Mouse (Mus musculus): Measurements from ENCODE around the gene Anapc4.

The Anapc4 gene

DNA sequence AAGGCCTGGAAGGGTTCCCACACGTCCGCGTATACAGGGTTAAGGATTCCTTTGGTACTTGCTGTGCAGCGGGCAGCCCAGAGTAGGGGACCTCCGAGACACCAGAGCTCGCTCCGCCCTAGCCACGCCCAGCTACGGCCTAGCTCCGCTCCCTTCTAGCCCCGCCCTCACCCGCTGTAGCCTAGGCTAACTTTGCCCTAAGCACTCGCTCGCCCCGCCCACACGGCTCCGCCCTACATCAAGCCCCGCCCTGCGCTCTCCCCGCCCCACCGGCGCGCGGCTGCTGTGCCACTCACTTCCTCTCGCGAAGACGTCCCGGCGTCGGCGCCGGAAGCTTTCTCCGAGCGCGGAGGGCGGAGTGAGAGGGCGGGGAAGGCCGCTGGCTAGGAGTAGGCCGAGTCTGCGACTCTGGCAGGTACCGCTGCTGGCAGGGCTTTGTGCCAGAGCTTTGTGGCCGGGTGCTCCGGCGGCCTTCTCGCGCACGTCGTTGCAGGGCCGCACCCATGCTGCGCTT, at the start of gene Anapc4:
Gene Anapc4 (plus strand): TSS at position 252 of the 514 bp plus-strand sequence.
- DNase-seq (ENCODE audit: low read depth, low spot score), result peak; percentile 99

DNA sequence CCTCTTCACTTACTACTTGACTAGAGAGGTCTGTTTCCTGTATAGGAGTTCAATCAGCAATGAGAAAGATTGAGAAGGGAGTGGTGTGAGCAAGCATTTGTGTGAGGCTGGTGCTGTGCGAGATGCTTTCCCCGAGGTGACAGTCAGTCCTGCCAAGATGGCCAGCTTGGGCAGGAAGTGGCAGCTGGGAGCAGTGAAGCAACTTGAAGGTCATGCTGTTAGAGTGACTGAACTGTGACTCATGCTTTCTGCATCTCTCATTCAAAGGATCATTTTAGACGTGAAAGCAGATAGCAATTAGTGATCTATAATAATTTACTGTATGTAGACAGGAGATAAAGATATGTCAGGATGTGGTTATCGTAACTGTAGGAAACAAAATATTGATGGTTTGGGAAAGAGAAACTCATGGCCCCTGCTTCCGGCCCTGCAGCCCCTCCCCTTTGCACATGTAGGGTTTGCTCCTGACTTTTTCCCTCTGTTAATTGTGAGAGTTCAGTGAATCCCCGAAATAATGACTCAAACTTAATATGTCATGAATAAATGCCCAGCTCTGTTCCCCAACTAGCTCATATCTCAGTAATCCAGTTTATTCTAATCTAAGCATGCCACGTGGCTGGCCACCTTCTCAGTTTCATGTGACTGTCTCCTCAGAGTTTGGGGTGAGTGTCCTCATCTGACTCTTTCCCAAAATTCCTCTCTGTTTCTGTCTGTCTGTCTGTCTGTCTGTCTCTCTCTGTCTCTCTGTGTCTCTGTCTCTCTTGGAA, 47.1 kb upstream of the Anapc4 start:
- DNase-seq (ENCODE audit: low read depth, low spot score), result peak; percentile 86

DNA sequence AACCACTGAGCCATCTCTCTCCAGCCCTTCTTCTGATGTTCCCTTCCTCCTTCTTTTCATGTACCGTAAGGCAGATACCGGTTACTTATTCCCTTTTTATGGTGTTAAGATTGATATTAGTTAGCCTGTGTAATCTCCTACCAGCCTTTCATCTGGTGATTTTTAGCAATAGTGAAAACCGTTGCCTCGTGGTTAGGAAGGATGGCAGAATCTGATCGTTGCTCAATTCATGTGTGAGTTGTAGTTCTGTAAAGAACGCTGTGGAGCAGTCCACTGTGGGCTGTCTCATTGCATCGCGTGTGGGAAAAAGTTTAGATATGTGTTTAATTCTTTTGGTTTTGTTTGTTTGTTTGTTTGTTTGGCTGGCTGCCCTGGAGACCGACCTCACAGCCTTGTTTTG, 40.6 kb upstream of the Anapc4 start:
- no peak for DNase-seq (ENCODE audit: low read depth, low spot score)

DNA sequence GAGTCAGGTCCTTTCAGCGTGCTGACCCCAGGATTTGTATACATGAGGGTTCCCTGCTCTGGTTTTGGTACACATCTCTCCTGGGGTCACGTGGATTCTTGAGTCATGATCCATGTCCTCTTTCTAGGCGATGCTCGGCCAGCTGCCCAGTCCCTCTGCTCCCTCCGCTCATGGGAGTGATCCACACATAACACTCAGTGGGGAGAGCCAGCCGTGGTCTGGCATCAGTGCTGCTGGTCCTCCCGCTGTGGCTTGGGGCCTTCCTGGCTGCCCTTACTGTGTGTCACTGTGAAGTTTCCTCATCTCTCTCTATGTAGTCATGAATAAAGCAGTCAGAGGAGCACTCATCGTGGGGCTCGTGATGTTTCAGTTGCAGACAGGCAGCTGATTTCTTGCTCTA, 39.7 kb upstream of the Anapc4 start:
- peak; percentile 46 for DNase-seq (ENCODE audit: low read depth, low spot score)

DNA sequence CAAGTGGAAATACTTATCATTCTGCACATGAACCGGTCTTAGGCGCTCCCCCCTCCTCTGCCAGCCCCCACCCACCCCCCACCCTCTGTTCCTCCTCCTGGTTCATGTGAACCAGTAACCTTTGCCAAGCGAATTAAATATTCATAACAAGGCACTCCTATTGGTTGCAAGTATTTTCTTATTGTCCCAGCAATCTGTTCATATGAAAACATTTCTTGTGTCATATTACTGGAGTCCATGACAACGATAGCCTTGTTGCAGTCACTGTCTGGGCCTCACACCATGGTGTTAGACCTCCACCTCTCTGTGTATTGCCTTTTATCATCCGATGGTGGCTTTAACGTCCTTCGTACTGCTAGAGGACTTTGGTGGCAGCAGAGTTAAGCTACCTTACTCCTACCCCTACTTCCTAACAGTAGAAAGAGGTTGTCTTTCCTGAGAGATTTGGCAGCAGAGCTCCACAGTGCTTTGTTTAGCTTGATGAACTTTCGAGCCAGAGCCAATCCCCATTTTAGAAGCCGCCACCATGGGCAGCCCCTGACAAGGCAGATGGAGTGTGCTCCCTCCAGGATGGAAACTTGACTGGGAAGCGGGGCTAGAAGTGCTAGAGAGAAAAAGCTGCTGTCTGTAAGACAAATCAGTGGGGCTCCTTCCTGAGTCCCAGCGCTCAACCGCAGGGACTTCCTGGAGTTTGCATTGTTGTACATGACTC, 34.4 kb upstream of the Anapc4 start:
- DNase-seq (ENCODE audit: low read depth, low spot score), result no peak

DNA sequence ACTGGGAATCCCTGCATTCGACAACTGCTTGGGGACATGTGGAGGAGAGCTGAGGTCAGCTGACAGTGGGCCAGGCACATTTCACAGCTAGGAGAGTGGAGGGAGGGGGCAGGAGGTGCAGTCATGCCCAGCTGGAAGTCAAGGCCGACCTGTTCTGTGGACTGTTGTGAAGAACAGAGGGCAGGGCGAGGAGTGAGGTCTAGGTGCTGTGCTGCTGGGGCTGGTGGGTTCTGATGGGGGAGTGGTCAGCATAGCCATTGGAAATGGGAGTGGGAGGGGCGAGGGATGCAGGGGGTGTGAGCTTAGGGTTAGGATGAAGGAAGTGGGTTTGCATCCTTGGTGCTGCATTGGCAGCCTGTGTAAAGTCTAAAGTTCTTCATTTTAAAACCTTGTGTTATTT, 28.0 kb upstream of the Anapc4 start:
- DNase-seq (ENCODE audit: low read depth, low spot score), result no peak

DNA sequence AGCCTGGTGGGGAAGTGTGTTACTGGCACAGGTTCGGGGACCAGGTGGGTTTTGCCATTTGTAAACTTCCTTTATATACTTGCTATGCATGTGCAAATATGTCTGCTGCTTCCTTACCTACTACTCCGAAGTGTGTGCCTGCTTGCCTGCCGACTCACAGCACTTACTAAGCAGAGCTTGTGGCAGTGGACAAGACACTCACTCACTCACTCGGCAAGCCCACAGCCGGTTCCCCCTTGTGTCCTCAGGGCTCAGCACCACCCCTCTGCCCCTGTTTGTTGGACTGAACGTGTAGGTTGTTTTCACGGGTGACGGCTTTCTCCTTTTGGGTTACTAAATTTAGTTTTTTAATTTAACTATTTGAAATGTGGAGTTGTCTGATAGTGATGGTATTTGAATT, 27.5 kb upstream of the Anapc4 start:
- no peak for DNase-seq (ENCODE audit: low read depth, low spot score)

DNA sequence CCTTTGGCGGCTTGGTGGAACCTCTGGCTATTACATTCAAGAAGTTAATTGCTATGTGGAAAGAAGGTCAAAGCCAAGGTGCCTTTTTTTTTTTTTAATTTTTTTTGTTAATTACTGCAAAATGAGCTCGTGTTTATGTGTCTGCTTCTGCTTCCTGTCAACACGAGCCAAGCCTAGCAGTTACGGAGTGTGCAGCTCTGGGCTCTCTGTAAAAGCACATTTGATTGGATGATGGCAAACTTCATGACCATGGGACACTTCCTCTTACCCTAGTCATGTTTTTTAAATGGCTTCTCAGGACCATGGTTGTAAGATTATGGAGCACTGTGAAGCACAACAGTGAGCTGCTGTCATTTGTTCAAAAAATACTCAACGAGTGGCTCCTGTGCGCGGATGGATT, 26.8 kb upstream of the Anapc4 start:
- DNase-seq (ENCODE audit: low read depth, low spot score), result no peak

DNA sequence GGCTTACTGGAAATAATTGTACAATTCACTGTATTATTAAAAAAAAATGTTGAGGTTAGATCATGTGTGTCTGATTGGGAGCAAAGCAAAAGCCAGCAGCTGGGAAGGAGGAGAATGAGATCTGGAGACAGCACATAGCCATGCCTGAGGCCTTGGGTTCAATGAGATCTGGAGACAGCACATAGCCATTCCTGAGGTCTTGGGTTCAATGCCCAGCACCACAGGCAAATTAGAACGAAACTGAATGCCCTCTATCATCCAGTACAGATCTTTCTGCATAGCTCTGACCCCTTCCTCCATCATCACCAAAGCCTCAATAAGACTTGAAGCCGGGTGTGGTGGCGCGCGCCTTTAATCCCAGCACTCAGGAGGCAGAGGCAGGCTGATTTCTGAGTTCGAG, 23.4 kb upstream of the Anapc4 start:
- DNase-seq (ENCODE audit: low read depth, low spot score), result no peak

DNA sequence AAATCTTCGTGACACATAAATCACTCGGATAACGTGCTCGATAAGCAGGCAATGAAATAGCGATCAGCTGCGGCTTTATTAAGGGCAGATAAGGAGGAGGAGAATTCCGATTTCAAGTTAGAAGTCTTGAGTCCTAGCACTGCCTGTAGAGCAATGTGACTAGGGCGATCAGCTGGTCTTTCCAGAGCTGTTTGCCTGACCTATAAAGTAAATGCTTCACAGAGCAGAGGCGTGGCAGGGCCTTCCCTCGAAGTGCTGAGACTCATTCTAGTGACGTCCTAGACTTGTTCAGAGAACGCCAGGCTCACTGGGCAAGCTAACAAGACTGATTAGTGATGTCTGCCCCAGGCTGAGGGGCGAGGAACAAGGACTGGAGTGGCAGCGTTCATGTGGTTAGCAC, 22.8 kb upstream of the Anapc4 start:
- DNase-seq (ENCODE audit: low read depth, low spot score), result no peak

DNA sequence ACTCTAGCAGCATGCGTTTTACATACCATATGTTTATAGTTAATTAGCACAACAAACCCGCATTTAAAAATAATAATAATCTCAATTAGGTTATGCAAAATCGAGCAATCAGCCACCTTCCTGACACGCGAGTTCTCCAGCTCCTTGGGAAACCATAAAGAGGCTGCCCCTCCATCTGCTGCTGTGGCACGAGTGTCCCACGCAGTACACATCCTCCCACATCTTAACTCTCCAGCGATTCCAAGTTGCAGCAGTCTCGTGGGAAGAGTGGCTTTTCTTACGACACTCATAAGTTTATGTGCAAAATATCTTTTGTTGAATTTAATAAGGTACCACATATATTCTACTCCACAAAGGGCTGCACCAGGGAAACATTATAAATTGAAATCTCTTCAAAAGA, 21.4 kb upstream of the Anapc4 start:
- no peak for DNase-seq (ENCODE audit: low read depth, low spot score)

DNA sequence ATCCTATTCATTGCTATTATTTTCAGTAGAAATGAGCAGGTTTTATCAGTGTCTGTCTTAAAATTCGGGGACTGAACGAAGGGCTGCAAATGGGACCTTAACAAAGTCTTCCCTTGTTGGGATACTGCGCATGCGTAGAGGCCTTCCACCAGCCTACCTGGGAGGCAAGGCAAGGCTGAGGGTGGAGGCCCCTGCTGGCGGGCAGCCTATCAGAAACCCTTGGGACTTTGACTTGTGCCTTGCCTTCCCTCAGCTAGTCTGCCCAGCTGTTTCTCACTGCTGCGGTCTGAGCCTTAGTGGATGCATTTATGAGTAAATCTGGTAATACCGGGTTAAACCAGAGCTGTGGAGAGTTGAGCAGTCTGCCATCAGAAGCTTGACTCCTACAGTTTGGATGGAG, 20.5 kb upstream of the Anapc4 start:
- no peak for DNase-seq (ENCODE audit: low read depth, low spot score)

DNA sequence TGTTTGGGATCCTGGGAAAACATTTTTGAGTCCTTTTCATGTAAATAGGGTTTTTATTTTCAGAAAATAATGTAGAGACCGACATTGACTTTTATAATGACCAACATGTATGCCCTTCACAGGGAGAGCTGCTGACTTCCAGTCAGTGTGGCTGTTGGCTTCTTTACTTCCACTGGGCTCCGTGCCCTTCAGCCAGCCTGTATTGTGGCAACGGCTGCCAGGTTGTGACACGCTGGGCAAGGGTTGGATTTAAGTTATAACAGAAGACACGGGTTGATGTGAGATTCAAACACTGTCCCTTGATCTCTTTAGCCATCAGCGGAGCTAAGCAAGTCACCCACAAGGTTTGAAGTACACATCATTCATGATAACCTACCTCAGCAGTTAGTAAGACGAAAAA, 15.1 kb upstream of the Anapc4 start:
- no peak for DNase-seq (ENCODE audit: low read depth, low spot score)

DNA sequence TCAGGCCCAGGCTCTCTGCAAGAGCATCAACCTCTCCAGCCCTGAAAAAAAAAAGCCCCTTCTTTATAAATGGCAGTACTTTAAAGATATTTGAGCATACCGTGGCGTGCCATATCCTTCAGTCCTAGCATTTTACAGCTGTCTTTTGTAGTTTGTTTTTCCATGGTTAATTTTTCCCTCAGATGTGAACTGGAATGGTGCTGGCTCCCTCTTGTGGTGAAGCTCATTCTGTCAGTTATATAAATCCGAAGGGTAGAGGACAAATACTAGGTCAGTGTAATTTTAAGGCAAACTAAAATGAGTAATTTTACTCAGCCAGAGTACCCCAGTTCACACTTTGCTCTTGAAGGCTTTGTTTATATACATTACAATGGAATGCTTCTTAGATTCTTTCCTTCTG, 12.1 kb upstream of the Anapc4 start:
- peak; percentile 90 for DNase-seq (ENCODE audit: low read depth, low spot score)

DNA sequence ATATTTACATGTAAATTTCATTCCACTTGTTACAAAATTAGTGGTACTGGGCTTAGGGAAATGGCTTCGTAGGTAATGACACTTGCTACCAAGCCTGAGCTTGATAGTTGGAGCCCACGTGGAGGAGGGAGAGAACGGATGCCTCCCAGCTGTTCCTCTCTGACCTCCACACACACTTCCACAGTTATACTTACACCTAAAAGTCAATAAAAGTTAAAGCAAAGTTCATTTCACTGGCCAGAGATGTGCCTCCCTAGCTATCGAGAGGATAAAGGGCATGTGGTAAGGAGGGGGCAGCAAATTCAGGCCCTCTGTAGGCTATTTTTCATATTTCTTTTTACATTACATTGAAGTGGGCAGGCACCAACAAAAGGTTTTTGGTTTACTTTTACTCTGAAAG, 5.9 kb upstream of the Anapc4 start:
- DNase-seq (ENCODE audit: low read depth, low spot score), result no peak

DNA sequence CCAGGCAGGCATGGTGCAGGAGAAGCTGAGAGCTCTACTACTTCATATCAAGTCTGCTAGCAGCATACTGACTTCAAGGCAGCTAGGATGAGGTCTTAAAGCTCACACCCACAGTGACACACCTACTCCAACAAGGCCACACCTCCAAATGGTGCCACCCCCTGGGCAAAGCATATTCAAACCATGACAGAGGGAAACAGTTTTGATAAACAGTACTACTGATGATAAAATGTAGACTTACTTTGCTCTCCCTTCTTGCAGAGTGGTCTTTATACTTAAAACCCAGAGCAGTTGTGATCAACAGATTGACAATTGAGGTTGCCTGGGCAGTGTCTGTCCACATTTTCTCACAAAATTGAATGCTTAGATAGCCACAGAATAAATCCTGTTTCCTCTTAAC, 807 bp upstream of the Anapc4 start:
- DNase-seq (ENCODE audit: low read depth, low spot score), result peak; percentile 81

DNA sequence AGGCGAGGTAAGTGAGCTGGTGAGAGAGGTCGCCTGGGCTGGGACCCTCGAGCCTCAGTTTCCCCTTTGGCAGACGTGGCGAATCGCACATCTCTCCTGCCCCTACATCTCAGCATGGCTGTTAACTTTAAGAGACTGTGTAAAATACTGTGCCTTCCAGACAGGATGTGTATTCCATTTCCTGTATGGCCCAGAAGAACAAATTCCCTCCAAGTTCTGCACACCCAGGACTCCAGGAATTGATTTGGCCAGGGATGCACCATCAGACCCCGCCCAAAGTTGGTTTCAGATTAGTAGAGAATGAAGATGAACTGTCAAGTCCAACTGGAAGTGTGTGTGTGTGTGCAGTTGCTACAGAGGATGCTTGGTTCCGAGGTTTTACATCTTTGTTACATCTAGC, 574 bp downstream of the Anapc4 start:
- peak; percentile 68 for DNase-seq (ENCODE audit: low read depth, low spot score)

DNA sequence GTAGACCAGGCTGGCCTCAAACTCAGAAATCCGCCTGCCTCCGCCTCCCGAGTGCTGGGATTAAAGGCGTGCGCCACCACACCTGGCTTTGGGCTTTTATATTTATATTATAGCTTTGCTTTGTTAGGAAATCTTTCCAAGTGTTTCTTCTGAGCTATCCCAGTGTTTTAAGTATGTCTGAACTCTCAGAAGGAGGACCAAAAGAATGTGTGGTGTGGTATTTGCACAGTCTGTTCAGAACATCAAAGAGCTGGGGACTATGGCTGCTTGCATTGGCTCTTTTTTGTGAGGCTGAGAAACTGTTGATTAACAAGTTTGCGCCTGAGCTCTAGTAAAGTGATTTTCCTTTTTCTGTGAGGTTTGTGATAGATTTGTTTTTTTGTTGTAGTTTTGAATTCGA, 10.5 kb downstream of the Anapc4 start:
- DNase-seq (ENCODE audit: low read depth, low spot score), result no peak

DNA sequence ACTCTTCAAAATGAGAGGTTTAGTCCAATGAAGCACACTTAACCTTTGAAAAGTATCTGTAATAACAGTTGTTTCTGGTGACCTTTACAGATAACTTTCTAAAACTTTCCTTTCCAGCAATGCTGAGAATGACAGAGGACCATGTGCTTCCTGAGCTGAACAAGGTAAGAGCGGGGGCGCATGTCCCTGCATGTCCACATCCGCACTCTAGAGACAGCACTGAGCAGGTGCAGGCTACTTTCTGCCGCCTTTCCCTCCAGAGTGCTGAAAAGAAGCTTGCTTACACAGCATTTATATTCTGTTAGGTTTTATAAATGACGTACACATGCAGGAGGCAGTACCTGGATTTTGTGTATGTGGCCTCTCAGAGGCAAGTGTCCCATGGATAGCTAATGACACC, 21.9 kb downstream of the Anapc4 start:
- DNase-seq (ENCODE audit: low read depth, low spot score), result peak; percentile 29

DNA sequence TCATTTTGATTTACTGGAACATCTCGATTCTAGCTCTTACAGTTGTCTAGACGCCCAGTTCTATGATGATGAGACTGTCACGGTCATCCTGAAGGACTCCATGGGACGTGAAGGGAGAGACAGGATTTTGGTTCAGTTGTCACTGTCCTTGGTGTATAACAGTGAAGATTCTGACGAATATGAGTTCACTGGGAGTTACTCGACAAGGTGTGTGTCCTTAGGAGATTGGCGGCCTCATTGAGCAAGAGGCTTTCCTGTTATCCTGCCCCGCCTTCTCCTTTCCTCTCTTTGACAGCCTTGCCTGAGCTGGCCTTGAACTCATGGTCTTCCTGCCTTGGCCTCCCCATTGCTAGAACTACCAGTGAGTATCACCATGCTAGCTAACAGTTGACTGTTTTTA, 30.6 kb downstream of the Anapc4 start:
- no peak for DNase-seq (ENCODE audit: low read depth, low spot score)

DNA sequence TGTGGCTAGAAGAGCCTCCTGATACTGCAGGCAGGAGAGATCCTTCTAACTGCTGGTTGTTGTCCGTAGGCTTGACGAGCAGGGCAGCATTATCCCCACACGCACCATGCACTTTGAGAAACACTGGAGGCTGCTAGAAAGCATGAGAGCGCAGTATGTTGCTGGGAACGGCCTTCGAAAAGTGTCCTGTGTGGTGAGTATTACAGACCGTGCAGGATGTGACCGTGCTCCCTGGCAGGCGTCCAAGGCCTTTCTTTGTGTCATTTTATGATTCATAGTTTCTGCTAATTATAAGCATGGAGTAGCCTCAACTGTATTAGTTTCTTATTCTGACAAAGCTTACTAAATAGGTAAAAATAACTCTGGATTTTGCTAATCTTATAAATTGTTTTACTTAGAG, 32.0 kb downstream of the Anapc4 start:
- peak; percentile 78 for DNase-seq (ENCODE audit: low read depth, low spot score)

DNA sequence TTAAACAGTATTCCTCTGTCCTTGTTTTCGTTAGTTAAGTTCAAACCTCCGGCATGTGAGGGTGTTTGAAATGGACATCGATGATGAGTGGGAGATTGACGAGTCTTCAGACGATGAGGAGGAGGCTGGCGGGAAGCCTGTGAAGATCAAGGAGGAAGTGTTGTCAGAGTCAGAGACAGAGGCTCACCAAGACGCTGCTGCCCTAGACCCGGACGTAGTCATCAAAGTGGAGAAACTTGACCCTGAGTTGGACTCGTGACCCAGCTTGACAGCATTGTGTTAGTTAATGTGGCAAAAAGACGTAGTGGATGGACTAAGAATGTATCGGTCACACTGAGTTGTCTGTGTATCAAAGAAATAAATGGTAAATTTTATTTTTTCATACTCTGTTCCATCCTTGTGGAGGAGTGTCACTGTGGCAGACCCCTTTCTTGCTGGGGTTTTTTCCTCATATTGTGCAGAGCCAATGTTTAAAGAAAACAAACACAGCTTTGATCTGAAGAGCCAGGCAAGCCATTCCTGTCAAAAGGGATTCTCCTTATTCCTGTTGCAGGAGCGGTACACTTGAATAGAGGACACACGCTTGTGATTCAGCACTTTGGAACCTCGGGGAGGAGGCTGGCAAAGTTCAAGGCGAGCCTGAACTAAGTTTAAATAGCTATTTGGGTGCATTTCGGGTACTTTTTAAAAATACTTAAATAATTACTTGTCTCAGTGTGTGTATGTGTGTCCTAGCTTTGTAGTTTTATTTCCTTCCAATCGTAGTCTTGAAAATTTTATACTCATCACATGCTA, 32.7 kb downstream of the Anapc4 start:
- peak; percentile 29 for DNase-seq (ENCODE audit: low read depth, low spot score)

All from 3T3-L1 (cell line).